Mouse (Mus musculus): ENCODE measurements around the gene Atp2b4.

DNA sequence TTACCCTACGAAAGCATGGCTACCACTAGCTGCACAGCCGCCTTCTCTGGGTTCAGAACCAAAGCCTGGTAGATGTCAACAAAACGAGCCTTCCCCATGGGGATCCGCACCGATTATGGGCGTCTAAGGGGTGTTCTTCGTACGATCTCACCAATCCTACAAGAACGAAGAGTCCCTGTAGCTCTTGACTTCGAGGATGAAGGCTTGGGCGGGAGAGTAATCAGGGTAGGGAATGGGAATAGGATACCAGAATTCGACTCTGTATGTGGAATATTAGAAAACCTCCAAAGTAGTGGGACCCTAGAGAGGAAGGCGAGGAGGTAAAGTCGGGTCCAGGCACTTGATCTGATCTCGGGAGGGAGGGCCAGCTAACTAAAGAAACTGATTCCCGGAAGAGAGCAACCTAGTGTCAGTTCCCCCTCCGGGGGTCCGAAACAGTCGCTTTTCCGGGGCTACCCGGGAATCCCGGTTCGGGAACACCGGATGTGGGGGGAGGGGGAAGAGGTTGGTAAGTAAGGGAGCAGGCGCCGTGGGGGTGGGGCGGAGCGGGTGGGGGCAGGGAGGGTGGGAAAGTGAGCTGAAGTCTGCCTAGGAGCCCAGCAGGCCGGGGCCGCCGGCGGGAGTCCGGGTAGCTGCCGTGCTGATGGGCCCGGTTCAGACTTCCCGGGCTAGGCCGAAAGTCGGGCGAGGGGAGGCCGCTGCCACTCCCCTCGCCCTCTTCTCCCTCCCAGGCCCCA, 140.2 kb downstream of the Atp2b4 start, which contains the start of gene Zbed6:
- TF ChIP-seq CTCF (IDR thresholded peaks at IDR 0.05; ENCODE audit: borderline replicate concordance, insufficient read depth, low read length) (no peak), POLR2A (IDR thresholded peaks at IDR 0.05; ENCODE audit: low read depth, low read length) (no peak)
